Mouse (Mus musculus): ENCODE results near the gene Synpo2. TPM values are rescaled to one million over a fixed set of nuclear protein-coding genes. Genes with fewer than 3 reads are reported as not detected.

Gene Synpo2
- polyA plus RNA-seq, 1 experiment: 0.02 TPM

DNA sequence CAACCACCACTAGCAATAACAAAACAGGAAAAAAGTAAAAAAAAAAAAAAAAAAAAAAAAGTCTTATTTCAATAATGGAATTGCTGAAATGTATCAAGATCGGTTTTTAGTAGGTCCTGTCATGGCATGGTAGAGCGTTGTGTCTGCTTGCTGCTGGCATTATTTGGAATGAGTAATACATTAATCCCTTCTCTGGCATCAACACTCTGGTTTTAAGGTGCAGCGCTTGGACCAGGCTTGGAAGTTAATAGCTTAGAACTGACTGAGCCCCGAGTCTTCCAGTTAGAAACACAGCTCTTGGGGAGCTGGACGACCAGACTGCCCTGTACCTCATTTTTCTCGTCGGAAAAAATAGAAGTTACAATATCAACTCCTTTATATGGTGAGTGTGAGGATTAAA is 169.1 kb downstream of the Synpo2 start:
- TF ChIP-seq FLI1 (IDR thresholded peaks at IDR 0.05; ENCODE audit: low read length) (no peak), GATA1 (IDR thresholded peaks at IDR 0.05; ENCODE audit: borderline replicate concordance, low read length) (no peak)
- Histone ChIP-seq H3K36me3 (replicated peaks; ENCODE audit: low read length) (no peaks in the 10 kb centered on the region), H3K9me3 (peaks cover 3% of the 10 kb centered on the region), H3K27me3 (replicated peaks) (no peaks in the 10 kb centered on the region), H3K4me3 (replicated peaks) (no peak overlapping the region), H3K4me1 (no peaks in the 10 kb centered on the region)

DNA sequence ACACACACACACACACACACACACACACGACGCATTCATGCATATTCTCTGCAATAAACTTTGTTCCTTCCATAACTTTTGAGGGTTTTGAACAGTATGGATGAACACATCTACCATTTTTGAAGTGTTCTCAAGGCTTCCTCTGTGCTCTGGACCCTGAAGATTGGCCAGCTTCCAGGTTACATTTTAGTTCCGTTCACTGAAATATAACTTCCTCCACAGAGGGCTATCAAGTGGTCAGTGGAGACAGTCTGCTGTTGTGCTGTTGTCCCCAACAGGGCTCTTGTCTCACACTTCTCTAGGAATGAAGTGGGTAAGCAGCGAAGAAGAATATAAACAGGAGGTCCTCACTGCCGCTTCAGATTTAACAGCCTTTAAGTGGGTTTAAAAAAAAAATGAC is 170.5 kb downstream of the Synpo2 start:
- Histone ChIP-seq H3K9me3 (peaks cover 3% of the 10 kb centered on the region), H3K4me1 (no peaks in the 10 kb centered on the region), H3K27me3 (replicated peaks) (no peaks in the 10 kb centered on the region), H3K4me3 (replicated peaks) (no peak overlapping the region), H3K36me3 (replicated peaks; ENCODE audit: low read length) (no peaks in the 10 kb centered on the region)
- no peak for TF ChIP-seq GATA1 (IDR thresholded peaks at IDR 0.05; ENCODE audit: borderline replicate concordance, low read length)
- TF ChIP-seq FLI1 (IDR thresholded peaks at IDR 0.05; ENCODE audit: low read length): no peak

DNA sequence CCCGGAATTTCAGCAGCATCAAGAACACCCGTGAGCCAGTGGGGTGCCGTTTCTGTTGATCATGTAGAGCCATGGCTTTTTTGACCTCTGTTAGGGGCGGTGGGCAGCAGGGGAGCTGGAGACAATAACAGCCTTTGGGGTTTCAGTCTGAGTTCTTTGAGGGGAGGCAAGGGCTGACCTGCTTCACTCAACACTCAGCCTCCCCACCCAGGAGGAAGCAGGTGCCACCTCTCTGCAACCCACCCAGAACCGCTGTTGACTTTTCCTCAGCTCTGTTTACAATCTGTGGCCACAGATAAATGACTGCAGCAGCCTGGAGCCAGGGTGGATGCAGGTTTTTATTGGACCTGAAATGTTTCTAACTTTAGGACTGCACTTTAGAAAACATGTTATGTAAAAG is 171.8 kb downstream of the Synpo2 start:
- Histone ChIP-seq H3K4me3 (replicated peaks) (no peak overlapping the region), H3K36me3 (replicated peaks; ENCODE audit: low read length) (no peaks in the 10 kb centered on the region), H3K27me3 (replicated peaks) (no peaks in the 10 kb centered on the region), H3K4me1 (no peaks in the 10 kb centered on the region), H3K9me3 (peaks cover 3% of the 10 kb centered on the region)
- TF ChIP-seq GATA1 (IDR thresholded peaks at IDR 0.05; ENCODE audit: borderline replicate concordance, low read length): no peak

DNA sequence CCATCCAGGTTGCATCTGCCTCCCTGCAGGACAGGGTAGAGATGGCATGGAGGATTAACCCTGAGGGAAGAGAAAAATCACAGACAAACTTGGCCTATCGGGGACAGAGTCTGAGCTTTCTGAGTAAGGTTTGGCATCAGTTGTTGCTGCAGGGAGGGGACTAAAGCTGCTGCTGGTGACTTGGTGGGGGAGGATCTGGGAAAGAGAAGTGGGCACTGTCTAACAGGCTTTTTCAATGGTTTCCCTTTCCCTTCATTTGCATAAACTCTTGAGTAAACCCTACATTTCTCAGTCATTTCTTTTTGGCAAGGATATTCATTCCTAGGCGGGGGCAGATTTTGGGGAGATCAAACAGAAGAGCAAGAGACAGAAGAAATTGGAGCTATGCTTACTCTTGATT is 174.0 kb downstream of the Synpo2 start:
- no peaks in the 10 kb centered on the region for H3K9me3 ChIP-seq
- H3K4me3 ChIP-seq (replicated peaks): no peak overlapping the region
- H3K27me3 ChIP-seq (replicated peaks): no peaks in the 10 kb centered on the region
- no peaks in the 10 kb centered on the region for H3K4me1 ChIP-seq
- H3K36me3 ChIP-seq (replicated peaks; ENCODE audit: low read length): no peaks in the 10 kb centered on the region
- TF ChIP-seq GATA1 (IDR thresholded peaks at IDR 0.05; ENCODE audit: borderline replicate concordance, low read length): no peak
- no peak for TF ChIP-seq FLI1 (IDR thresholded peaks at IDR 0.05; ENCODE audit: low read length)

DNA sequence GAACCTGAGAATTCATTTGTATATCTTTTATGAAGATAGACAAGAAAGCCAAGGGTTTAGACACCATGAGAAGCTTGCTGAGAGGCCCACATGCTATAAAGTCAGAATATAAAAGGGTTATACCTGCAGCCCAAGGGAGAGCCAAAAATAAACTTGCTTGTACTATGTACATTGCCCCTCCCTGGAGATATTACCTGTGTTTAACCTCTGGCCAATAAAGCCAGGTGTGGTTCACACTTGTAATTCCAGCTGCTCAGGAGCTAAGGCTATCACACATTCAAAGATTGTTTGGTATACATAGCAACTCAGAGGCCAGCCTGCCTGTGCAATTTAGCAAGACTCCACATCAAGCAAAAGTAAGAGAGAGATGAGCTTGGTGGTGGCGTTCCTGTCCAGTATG is 177.1 kb downstream of the Synpo2 start:
- no peaks in the 10 kb centered on the region for H3K4me1 ChIP-seq
- H3K9me3 ChIP-seq: no peaks in the 10 kb centered on the region
- TF ChIP-seq FLI1 (IDR thresholded peaks at IDR 0.05; ENCODE audit: low read length) (no peak), GATA1 (IDR thresholded peaks at IDR 0.05; ENCODE audit: borderline replicate concordance, low read length) (no peak)
- no peak overlapping the region for H3K4me3 ChIP-seq (replicated peaks)
- H3K27me3 ChIP-seq (replicated peaks): no peaks in the 10 kb centered on the region
- H3K36me3 ChIP-seq (replicated peaks; ENCODE audit: low read length): no peaks in the 10 kb centered on the region

DNA sequence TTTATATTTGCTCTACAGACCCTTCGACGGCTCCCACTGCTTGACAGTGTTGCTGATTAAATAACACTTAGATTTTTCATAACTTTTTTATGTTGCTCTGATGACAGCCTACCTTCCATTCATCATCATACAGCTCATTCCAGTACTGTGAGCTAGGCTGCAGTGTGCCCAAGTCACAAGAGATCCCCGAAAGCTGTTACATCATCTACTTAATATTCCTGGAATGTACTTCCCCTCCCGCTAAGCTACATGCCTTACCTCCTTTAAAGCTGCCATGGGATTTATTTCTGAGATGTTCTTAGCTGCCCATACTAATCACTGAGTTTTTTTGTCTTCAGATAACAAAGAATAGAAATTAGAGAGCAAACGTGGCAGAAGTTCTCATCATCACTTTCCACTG is 181.8 kb downstream of the Synpo2 start:
- Histone ChIP-seq H3K9me3 (peaks cover 5% of the 10 kb centered on the region), H3K27me3 (replicated peaks) (no peaks in the 10 kb centered on the region), H3K4me3 (replicated peaks) (no peak overlapping the region), H3K4me1 (no peaks in the 10 kb centered on the region), H3K36me3 (replicated peaks; ENCODE audit: low read length) (no peaks in the 10 kb centered on the region)
- TF ChIP-seq GATA1 (IDR thresholded peaks at IDR 0.05; ENCODE audit: borderline replicate concordance, low read length) (no peak), FLI1 (IDR thresholded peaks at IDR 0.05; ENCODE audit: low read length) (no peak)

DNA sequence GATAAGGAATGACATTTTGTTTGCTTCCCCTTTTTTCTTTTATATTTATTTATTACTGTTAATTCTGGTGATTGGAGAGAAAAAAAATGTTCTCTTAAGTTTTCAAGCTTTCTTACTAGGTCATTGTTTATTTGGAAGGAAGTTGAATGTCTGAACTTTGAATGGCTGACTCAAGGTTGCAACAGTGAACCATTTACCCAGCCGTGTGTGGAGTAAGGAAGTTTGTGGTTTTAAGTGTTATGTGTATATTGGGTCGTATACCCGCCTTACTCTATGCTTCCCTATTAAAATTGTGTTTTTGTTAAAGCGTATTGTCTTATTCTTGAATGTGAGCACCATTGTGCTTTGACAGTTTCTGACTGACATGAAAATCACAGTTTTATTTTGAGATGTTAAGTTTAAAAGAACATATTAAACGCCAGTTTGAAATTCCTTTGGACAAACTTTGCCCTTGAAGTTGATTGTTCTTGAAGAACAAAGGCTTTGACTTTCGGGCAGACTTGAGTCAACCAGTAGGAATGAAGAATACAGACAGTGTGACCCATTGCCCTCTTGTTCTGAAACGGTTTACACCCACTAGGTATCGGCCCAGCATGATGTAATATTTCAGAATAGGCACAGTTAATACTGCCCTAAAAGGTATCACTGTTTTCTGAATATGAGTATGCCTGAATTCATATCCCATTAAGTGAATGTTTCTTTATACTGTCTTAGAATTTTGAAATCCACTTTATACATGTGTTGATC is 182.6 kb downstream of the Synpo2 start:
- Histone ChIP-seq H3K36me3 (replicated peaks; ENCODE audit: low read length) (no peaks in the 10 kb centered on the region), H3K9me3 (peaks cover 6% of the 10 kb centered on the region), H3K4me1 (no peaks in the 10 kb centered on the region), H3K4me3 (replicated peaks) (no peak overlapping the region), H3K27me3 (replicated peaks) (no peaks in the 10 kb centered on the region)
- TF ChIP-seq GATA1 (IDR thresholded peaks at IDR 0.05; ENCODE audit: borderline replicate concordance, low read length) (no peak), FLI1 (IDR thresholded peaks at IDR 0.05; ENCODE audit: low read length) (no peak)

DNA sequence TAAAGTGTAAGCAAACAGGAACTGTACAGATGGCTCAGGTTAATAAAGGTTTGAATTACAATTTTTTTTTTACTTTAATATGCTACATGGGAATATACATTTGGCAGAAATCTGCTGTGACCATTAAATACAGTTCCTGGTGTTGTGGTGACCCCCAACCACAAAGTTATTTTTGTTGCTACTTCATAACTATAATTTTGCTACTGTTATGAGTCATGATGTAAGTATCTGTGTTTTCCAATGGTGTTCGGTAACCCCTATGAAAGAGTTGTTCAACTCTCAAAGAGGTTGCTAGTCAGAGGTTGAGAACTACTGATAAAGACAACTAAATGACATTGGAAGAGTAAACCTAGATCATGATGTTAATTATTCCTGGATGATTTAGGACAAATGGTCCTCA is 193.6 kb downstream of the Synpo2 start:
- Histone ChIP-seq H3K27me3 (replicated peaks) (no peaks in the 10 kb centered on the region), H3K36me3 (replicated peaks; ENCODE audit: low read length) (no peaks in the 10 kb centered on the region), H3K4me3 (replicated peaks) (no peak overlapping the region), H3K9me3 (no peaks in the 10 kb centered on the region), H3K4me1 (no peaks in the 10 kb centered on the region)
- TF ChIP-seq FLI1 (IDR thresholded peaks at IDR 0.05; ENCODE audit: low read length): no peak
- TF ChIP-seq GATA1 (IDR thresholded peaks at IDR 0.05; ENCODE audit: borderline replicate concordance, low read length): no peak

DNA sequence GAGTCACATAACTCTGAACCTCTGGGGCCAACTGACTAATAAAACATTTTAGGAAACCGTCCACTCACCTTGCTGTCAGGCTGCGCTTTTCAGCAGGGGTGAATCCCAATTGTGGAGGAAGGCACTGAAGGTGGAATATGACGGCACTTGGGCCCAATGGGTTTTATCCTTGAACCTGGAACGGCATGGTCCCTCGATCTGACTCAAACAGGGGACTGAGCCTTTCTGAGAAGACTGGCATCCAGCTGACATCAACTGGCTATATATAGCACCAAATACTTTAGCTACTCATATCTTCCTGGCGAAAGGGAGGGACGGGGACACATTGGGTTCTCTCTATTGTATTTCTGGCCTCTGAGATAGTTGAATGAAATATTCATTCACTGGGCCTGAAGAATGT is 201.2 kb downstream of the Synpo2 start, which contains the start of gene Myoz2:
Gene Myoz2 (minus strand): TSS at position 264 of the 400 bp plus-strand sequence.
- Histone ChIP-seq H3K9me3 (no peaks in the 10 kb centered on the region), H3K4me3 (replicated peaks) (no peak within 1 kb of the TSS), H3K4me1 (no peaks in the 10 kb centered on the region), H3K27me3 (replicated peaks) (no peaks in the 10 kb centered on the region), H3K36me3 (replicated peaks; ENCODE audit: low read length) (no peaks in the 10 kb centered on the region)
- TF ChIP-seq FLI1 (IDR thresholded peaks at IDR 0.05; ENCODE audit: low read length) (no peak), GATA1 (IDR thresholded peaks at IDR 0.05; ENCODE audit: borderline replicate concordance, low read length) (no peak)

DNA sequence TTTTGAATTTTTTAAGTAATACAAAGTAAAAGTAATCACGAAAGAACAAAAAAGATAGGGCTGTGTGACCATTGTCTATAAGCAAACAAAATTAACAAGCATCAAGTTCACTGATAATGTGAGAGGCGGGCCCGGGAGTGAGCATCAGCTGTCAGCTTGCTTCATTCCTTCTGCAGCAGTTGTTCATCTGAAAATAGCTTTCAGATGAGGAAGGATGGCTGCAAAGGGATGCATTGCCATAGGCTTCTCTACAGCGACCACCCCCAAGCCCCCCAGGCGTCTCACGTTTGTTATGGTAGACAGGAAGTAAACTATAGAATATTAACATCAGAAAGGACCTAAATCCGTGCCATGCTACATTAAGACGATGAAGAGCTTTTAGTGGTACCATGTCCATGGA is 202.1 kb downstream of the Synpo2 start:
- TF ChIP-seq GATA1 (IDR thresholded peaks at IDR 0.05; ENCODE audit: borderline replicate concordance, low read length) (no peak), FLI1 (IDR thresholded peaks at IDR 0.05; ENCODE audit: low read length) (no peak)

More for the DNA sequence above, 202.1 kb downstream of the Synpo2 start:
- no peaks in the 10 kb centered on the region for H3K27me3 ChIP-seq (replicated peaks)
- no peaks in the 10 kb centered on the region for H3K36me3 ChIP-seq (replicated peaks; ENCODE audit: low read length)
- no peaks in the 10 kb centered on the region for H3K4me1 ChIP-seq
- no peak overlapping the region for H3K4me3 ChIP-seq (replicated peaks)
- H3K9me3 ChIP-seq: no peaks in the 10 kb centered on the region

Other genes with a start within 250 kb of the Synpo2 start
- not detected in 2 replicates for gene Myoz2, start 201.1 kb downstream of the Synpo2 start, polyA plus RNA-seq (2012; ENCODE audit: insufficient read depth, low replicate concordance)
- gene Sec24d, start 31.3 kb upstream of the Synpo2 start, polyA plus RNA-seq (2012; ENCODE audit: insufficient read depth, low replicate concordance): 13.6 and 15.6 TPM in 2 replicates
- 4.4 TPM in 1 of 2 replicates, not detected in the other for gene Mettl14, start 150.0 kb upstream of the Synpo2 start, polyA plus RNA-seq (2012; ENCODE audit: insufficient read depth, low replicate concordance)
- gene Prss12, start 210.8 kb upstream of the Synpo2 start, polyA plus RNA-seq (2012; ENCODE audit: insufficient read depth, low replicate concordance): not detected in 2 replicates